Mouse (Mus musculus): Measurements from ENCODE around the gene Spsb2.

The Spsb2 gene

DNA sequence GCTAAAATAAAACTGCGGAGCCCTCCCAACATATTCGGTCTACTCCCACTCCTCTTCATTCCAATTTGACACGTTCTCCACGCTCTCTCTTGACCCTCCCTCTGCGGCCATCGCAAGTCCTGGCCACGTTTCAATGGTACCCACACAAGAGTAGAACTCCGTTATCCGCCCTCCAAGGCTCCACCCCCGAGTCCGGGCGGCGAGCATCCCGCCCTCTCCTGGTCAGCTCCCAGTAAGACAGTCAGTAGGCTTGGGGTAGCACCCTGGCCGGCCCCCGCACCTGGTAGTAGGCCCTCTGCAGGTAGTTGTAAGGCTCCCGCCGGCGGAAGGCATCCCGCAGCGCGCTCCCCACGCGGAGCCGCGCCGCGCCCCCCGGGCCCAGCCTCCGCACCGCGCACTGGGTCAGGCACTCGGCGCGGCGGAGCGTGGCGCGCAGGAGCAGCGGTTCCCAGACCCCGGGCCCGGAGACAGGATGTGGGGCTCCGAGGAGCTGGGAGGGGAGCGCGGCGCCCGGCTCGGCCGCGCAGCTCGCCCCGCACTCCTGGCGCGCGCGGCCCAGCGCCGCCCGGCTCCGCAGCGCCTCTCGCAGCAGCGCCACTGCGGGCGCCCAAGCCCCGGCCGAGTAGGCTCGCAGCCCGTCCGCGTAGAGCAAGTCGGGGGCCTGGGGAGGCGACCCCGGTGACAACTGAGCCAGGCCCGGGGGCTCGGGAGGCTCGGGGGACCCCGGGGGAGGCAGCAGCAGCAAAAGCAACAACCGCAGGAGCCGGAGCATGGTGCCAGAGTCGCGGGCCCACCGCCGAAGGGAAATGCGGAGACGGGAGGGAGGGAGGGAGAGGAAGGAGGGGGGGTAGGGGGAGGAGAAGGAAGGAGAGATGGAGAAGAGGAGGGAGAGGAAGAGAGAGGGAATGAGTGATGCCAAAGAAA, 48.7 kb downstream of the Spsb2 start, which contains the start of gene P3h3:
Gene P3h3, minus strand, starts transcription at position 837 of the 924 bp plus-strand sequence.
- DNase-seq (ENCODE audit: low read depth, low spot score): peak; percentile 57

DNA sequence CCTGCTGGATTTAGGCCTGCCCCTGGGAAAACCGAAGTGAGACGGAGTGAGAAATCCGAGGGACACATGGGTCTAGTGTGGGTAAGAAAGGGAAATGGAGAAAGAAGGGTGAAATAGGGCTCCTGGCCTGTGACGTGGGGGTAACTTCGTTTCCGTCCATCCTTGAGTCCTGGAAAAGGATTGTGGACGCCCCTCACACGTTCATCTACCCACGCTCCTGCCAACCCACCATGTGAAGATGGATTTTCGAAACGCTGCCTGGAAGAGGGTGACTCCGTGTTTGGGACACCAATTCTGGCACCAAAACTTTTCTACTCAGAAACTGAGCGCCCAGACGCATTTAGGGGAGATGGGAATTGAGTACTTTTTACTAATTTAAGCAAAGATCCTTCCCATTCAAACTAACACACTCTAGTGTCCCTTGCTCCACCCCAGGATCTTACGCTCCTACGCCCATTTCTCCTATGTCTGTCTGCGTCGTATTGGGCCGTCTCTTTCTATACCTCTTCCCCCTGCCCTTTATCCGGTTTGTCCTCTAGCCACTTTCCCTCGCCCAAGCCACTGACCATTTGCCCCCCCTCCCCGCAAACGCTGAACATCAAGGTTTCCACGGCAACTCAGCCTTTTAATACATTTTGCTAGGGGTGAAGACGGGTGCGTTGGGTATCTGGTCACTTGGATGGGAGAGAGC, 49.5 kb downstream of the Spsb2 start:
- DNase-seq (ENCODE audit: low read depth, low spot score): no peak

DNA sequence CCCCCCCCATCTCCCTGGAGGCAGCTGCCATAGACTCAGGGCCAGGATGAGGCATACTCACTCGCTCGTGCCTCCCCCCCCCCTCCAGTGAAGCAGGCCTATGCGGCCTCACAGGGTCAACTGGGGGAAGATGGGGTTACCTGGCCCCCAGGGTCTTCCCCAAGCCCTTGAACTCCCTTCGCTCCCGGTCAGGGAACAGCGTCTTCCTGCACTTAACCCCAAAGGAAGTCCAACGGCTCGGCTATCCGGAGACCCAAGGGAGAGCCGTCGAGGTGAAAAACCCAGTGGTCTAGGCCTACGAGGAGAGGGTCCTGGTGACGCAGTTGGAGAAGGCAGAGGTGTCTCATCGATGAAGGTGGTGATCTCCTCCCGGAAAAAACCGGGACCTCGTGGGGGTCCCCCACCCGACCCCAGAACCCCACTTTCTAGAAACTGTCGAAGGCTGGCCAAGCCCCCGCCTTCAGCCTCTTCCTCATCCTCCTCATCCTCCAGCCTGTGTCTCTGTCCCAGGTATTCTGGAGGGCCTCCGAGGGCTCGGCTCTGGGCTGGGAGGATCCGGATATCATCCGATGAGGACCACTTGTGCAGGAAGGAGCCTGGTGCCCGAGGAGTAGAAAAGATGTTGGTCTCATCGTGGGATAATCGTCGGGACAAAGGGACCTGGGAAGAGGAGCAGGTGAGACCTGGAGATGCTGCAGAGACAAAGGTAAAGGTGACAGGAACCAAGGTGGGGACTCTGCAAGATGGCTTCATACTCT, 50.3 kb downstream of the Spsb2 start:
- no peak for DNase-seq (ENCODE audit: low read depth, low spot score)

DNA sequence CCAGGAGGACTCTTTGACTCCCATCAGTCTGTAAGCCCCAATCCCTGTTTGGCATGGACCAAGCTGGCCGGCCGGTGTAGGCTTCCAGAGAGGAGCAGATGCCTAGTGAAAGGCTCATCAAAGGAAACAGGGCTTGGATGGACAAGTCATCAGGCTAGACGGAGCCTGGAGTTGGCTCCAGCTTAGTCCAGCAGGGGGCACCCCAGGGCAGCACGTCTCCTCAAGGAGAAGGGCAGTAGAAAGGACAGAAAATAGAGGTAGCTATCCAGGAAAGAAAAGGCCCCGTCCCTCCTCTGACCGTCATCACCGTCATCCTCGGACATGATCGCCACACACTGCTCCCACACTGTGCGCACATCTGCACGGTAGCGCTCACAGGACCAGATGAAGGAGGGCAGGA, 51.3 kb downstream of the Spsb2 start:
- DNase-seq (ENCODE audit: low read depth, low spot score): peak; percentile 69
